Mouse (Mus musculus) thymus, adult 2 months (tissue): ENCODE measurements around the gene Acsf3. TPM values are rescaled to one million over a fixed set of nuclear protein-coding genes. Genes with fewer than 3 reads are reported as not detected.

ENCODE experiments used
- DNase-seq: peaks from one replicate; pipeline ENCODE4 v3.0.0; 2021
- H3K27ac ChIP-seq: fragments of 200-500 bp; 2 replicates; pipeline ENCODE4 v1.5.1; 2012; ENCODE audit warnings: low read length, control low read depth; ENCODE audit not compliant: control insufficient read depth, insufficient read depth
- H3K27me3 ChIP-seq: fragments of 200-500 bp; 2 replicates; pipeline ENCODE4 v1.6.1; 2012; ENCODE audit warnings: mild to moderate bottlenecking, low read length, moderate library complexity, mixed read lengths; ENCODE audit not compliant: control insufficient read depth, insufficient read depth
- H3K36me3 ChIP-seq: fragments of 200-500 bp; 2 replicates; pipeline ENCODE4 v1.6.1; 2012; ENCODE audit warnings: mild to moderate bottlenecking, low read length, moderate library complexity; ENCODE audit not compliant: control insufficient read depth, insufficient read depth
- H3K4me1 ChIP-seq: fragments of 200-500 bp; replicated peaks from 2 replicates; pipeline ENCODE4 v1.6.1; 2012; ENCODE audit warnings: low read length; ENCODE audit not compliant: control insufficient read depth, insufficient read depth
- H3K4me3 ChIP-seq: fragments of 200-500 bp; 2 replicates; pipeline ENCODE4 v1.5.1; 2012; ENCODE audit warnings: mild to moderate bottlenecking, low read length, control low read depth, moderate library complexity; ENCODE audit not compliant: control insufficient read depth, insufficient read depth
- CTCF ChIP-seq: fragments of 200-500 bp; IDR thresholded peaks from 2 replicates; pipeline ENCODE4 v1.5.1; 2012; ENCODE audit warnings: mild to moderate bottlenecking, control low read depth, low read length, moderate library complexity, borderline replicate concordance; ENCODE audit not compliant: control insufficient read depth, poor library complexity, insufficient read depth; ENCODE audit errors: extremely low read depth
- POLR2A ChIP-seq: fragments of 200-500 bp; IDR thresholded peaks from 2 replicates; pipeline ENCODE4 v1.6.1; 2012; ENCODE audit warnings: mild to moderate bottlenecking, low read length, control low read depth, moderate library complexity; ENCODE audit not compliant: control insufficient read depth, poor library complexity, insufficient read depth; ENCODE audit errors: extremely low read depth
- WGBS: fragments of 180-500 bp; shearing (Covaris S2); methylation state at CpG from one replicate; pipeline ENCODE4 v1.1.7; 2018; 5-methylcytosine and 5-hydroxymethylcytosine counted together
- polyA plus RNA-seq: library from polyadenylated mRNA; depleted of rRNA; stranded (reverse); fragments of >200 nt; gene quantifications from 2 replicates; pipeline ENCODE4 v1.2.3, GENCODE M21; 2012

The Acsf3 gene
- polyA plus RNA-seq, 1 experiment: 17.5 TPM

DNA sequence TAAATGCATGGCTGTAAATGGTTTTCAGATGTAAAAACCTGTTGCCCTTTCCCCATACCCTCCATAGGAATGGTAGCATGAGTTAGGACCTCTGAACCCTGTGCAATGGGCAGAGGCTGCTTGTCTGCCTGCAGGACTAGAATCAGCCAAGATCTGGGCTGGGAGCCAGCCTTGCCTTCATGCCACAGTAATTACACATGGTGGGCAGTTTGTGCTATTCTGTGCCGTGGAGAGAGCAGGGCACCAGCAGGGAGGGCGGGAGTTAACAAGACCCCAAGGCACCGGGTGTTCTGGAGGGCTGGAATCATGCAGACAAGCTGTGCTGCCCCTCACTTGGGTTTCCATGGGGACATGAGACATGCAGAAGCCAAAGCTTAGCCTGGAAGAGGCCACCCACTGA, 30.1 kb downstream of the Acsf3 start:
- WGBS: 94% methylated on average over 3 of the region's 3 CpGs
- H3K4me3 ChIP-seq: no peak overlapping the region
- H3K36me3 ChIP-seq: no peaks in the 10 kb centered on the region
- TF ChIP-seq POLR2A: no peak
- no peak for TF ChIP-seq CTCF
- peaks cover 18% of the 10 kb centered on the region for H3K4me1 ChIP-seq
- H3K27ac ChIP-seq: no peak overlapping the region
- no peaks in the 10 kb centered on the region for H3K27me3 ChIP-seq
- DNase-seq: no peak

DNA sequence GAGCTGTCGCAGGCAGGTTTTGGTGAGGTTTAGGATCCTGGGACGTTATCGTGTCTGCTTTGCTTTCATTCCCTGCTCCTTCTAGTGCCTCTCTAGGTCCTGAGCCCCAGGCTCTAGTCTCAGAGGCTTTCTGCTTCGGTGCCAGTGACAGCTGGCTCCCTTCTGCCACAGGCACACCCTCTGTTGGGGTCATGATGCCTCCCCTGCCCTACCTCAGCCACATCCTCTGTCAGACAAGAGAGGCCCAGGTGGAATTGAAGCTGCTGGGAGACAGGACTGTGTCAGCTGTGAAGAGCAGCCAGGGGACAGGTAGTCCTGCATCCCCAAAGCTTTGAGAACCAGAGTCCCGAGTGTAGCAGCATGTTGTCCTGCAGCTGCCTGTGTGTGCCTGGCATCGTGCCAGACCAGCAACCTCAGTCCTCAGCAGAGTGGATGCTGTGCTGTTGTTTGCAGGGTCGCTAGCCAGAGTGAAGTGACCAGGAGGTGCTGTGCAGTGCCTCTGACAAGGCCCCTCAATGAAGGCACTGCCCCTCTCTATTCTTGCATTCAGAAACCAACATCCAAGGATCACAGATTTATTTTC, 31.8 kb downstream of the Acsf3 start:
- Histone ChIP-seq H3K27ac (peak overlapping the region; percentile 42; the same call in 1 of the 2 replicates), H3K4me3 (no peak overlapping the region), H3K27me3 (no peaks in the 10 kb centered on the region), H3K4me1 (peaks cover 18% of the 10 kb centered on the region), H3K36me3 (no peaks in the 10 kb centered on the region)
- DNase-seq: peak; percentile 48
- 58% methylated on average over 7 of the region's 7 CpGs for WGBS
- TF ChIP-seq CTCF: 0 out of 2 replicates have a peak, but pooled peaks have one; percentile 36
- no peak for TF ChIP-seq POLR2A

DNA sequence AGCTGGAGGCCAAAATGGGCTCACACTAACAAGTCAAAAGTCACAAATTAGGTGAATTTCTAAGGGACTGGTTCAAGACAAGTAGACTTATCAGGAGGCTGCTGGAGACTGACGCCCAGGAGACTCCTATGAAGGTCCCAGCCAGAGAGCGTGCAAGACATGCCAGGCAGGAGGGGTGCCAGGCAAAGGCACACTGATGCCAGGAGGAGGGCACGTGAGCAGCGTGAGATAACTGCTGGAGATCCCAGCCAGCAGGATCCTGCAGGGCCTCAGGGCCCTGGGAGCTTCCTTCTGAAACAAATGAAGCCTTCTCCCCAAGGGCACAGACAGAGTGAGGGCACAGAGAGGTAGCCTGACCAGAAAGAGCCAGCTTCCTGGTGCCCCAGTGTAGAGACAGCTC, 32.6 kb downstream of the Acsf3 start:
- Histone ChIP-seq H3K4me3 (no peak overlapping the region), H3K4me1 (peaks cover 18% of the 10 kb centered on the region), H3K27ac (no peak overlapping the region), H3K27me3 (no peaks in the 10 kb centered on the region), H3K36me3 (no peaks in the 10 kb centered on the region)
- no peak for DNase-seq
- no peak for TF ChIP-seq CTCF
- no peak for TF ChIP-seq POLR2A
- 97% methylated on average over 4 of the region's 4 CpGs for WGBS

DNA sequence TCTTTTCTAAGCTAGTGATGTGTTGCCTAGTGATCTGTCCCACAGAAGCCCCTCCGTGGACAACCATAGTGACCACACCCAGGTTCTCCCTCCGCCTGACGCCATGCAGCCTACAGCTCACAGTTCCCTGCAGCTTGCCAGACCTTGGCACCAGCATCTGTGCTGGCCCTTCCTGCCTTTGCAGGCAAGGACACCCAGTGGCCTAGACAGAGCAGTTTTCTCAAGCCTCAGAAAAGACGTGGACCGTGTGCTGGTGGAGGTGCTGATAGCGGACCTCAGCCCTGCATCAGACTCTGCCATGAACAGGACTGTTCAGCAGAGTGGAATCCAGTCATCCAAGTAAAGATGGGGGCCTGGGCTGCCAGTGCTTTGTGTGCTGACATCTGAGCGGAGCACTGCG, 35.1 kb downstream of the Acsf3 start:
- no peak for DNase-seq
- H3K36me3 ChIP-seq: no peaks in the 10 kb centered on the region
- peaks cover 18% of the 10 kb centered on the region for H3K4me1 ChIP-seq
- H3K4me3 ChIP-seq: no peak overlapping the region
- WGBS: 95% methylated on average over 8 of the region's 8 CpGs
- H3K27me3 ChIP-seq: no peaks in the 10 kb centered on the region
- TF ChIP-seq CTCF (no peak), POLR2A (no peak)
- no peak overlapping the region for H3K27ac ChIP-seq

DNA sequence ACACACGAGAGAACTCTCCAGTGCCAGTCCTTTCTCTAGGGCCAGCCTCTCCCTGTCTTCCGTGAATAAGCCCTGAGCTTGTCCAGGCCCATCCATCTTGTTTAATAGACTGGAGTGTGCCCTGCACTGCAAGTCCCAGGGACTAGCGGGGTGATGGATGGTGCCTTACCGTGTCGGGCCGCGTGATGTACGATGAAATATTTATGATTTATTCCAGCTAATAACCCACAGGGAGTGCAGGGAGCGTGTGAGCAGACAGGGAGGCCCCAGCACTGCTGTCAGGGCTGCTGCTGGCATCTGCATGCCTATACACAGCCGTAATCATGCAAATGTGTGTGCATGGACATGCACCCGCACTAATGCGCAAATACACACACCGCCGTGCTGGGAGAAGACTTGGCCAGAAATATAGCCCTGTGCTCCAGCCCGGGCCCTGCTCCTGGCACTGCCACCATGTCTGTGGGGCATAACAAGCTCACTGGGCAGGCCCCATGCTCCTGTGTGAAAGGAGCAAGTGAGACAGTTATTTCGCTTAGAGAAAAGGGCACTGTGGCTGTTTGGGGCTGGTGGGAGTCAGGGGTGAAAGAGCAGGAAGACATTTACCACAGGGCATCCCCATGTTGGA, 36.7 kb downstream of the Acsf3 start:
- H3K4me1 ChIP-seq: peaks cover 4% of the 10 kb centered on the region
- H3K27me3 ChIP-seq: no peaks in the 10 kb centered on the region
- no peak overlapping the region for H3K27ac ChIP-seq
- 94% methylated on average over 16 of the region's 16 CpGs for WGBS
- no peaks in the 10 kb centered on the region for H3K36me3 ChIP-seq
- H3K4me3 ChIP-seq: no peak overlapping the region
- no peak for DNase-seq
- TF ChIP-seq POLR2A (no peak), CTCF (no peak)

DNA sequence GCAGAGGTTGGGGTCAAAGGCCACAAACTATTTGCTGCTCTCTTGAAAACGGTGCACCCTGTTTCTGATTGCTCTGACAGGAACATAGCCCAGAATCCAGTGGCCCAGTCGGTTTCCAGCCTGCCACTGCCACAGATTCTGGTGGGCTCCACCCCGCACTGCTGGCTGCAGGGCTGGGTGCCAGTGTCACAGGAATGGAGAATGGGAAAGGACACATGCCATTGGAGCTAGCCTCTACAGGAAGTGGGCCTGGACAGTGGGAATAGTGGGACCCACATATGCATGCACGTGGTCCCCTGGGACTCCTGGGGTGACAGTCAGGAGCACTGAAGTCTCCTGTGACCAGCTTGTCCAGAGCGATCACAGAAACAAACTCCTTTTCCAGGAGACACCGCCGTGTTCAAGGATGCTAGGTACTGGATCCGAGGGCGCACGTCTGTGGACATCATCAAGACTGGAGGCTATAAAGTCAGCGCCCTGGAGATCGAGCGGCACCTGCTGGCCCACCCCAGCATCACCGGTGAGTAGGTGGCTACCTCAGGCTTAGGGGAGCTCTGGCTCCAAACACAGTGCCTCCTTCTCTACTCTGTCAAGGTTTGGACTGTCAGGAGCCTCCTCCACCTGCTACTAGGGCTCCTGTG, 37.4 kb downstream of the Acsf3 start:
- H3K27ac ChIP-seq: no peak overlapping the region
- no peaks in the 10 kb centered on the region for H3K4me1 ChIP-seq
- no peak overlapping the region for H3K4me3 ChIP-seq
- no peaks in the 10 kb centered on the region for H3K27me3 ChIP-seq
- TF ChIP-seq POLR2A (no peak), CTCF (0 out of 2 replicates have a peak, but pooled peaks have one; percentile 39)
- WGBS: 85% methylated on average over 14 of the region's 14 CpGs
- no peaks in the 10 kb centered on the region for H3K36me3 ChIP-seq
- DNase-seq: peak; percentile 47

DNA sequence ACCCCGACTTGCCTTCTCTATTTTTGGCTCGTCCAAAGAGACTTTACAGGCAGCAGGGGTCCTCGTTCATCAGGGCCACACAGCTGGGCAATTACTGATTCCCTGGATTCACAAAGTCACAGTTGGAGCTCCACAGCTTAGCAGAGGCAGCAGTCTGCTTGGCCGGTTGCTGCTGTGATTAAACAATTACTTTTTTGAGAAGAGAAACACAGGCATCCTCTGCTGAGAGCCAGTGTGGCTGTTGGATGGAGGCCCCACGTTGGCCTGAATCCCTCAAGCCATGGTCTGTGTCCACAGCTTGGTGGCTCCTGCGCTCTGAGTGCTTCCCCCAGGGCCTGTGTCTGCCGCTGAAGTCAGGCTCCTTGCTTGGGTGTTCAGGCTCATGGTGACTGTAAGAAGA, 39.3 kb downstream of the Acsf3 start:
- H3K27me3 ChIP-seq: no peaks in the 10 kb centered on the region
- no peak for TF ChIP-seq CTCF
- TF ChIP-seq POLR2A: no peak
- no peaks in the 10 kb centered on the region for H3K4me1 ChIP-seq
- H3K27ac ChIP-seq: no peak overlapping the region
- H3K4me3 ChIP-seq: no peak overlapping the region
- WGBS: 88% methylated on average over 7 of the region's 7 CpGs
- DNase-seq: no peak
- H3K36me3 ChIP-seq: no peaks in the 10 kb centered on the region
